Mouse (Mus musculus): ENCODE data around the gene Prkar2b.

DNA sequence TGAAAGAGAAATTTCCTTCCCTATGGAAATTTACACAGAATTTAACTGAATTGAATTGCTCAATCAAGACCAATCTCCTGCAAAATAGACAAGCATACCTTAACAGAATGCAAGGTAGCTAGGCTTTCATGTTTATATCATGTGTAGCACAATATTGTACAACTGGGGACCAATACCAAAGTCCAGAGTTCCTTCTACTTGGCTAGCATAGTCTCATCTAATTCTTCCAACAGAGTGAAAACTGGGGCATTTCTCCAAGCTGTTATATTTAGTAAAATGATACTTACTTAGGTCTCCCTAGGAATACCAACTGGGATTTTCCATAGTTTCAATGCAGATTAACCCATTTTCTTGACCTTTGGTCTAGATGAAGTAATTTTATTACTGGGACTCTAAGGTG is 122.1 kb downstream of the Prkar2b start:
- TF ChIP-seq CTCF (IDR thresholded peaks at IDR 0.05; ENCODE audit: borderline replicate concordance, insufficient read depth, low read length) = no peak
- no peak for TF ChIP-seq POLR2A (IDR thresholded peaks at IDR 0.05; ENCODE audit: low read depth, low read length)
